Mouse (Mus musculus): ENCODE measurements around the gene 1810049J17Rik.
A peak's percentile ranks its signal among the peaks of the same experiment; 100 is the strongest.

1810049J17Rik gene

DNA sequence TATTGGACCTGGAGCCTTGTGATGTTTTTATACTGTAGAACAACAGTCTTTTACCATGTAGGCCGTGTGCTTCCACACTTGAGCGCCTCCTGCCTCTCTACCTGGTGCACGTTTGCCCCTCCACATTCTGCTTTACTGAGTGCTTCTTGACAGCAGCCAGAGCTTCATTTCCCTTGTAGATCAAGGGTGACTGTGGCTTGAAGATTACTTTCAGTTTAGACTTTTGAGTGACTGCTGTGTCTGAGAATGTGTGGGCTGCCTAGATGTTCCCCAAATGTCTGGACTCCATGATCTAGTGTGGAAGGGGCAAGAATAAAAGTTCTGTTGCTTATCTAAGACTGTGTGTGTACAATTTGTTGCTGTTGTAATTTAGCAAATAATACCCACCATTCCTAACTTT lies 27.3 kb upstream of the 1810049J17Rik start:
- DNase-seq (ENCODE audit: low spot score in 2 of 2), result no peak

DNA sequence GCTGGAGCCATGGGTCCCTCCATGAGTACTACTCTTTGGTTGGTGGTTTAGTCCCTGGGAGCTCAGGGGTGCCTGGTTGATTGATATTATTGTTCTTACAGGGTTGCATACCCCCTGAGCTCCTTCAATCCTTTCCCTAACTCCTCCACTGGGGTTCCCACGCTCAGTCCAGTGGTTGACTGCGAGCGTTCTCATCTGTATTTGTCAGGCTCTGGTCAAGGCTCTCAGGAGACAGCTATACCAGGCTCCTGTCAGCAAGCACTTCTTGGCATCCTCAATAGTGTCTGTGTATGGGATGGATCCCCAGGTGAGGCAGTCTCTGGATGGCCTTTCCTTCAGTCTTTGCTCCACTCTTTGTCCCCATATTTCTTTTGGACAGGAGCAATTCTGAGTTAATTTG lies 25.2 kb upstream of the 1810049J17Rik start:
- DNase-seq (ENCODE audit: low spot score in 2 of 2), result no peak

DNA sequence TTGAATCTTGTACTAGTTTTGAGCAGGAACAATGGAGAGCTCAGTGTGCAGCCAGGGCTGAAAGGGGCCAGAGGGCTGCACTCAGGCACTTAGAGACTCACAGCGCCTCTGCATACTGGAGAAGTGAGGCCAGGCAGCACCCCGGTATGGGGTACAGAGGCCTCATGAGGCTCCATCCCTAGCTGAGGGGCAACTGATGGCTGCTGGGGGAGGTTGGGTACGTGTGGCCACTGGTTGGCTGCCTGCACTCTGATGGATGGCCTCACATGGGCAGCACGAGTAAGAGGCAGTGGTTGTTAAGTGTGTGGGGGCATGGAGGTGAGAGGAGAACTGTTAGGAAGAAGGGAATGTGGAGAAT lies 19.7 kb upstream of the 1810049J17Rik start:
- DNase-seq (ENCODE audit: low spot score in 2 of 2), result no peak

DNA sequence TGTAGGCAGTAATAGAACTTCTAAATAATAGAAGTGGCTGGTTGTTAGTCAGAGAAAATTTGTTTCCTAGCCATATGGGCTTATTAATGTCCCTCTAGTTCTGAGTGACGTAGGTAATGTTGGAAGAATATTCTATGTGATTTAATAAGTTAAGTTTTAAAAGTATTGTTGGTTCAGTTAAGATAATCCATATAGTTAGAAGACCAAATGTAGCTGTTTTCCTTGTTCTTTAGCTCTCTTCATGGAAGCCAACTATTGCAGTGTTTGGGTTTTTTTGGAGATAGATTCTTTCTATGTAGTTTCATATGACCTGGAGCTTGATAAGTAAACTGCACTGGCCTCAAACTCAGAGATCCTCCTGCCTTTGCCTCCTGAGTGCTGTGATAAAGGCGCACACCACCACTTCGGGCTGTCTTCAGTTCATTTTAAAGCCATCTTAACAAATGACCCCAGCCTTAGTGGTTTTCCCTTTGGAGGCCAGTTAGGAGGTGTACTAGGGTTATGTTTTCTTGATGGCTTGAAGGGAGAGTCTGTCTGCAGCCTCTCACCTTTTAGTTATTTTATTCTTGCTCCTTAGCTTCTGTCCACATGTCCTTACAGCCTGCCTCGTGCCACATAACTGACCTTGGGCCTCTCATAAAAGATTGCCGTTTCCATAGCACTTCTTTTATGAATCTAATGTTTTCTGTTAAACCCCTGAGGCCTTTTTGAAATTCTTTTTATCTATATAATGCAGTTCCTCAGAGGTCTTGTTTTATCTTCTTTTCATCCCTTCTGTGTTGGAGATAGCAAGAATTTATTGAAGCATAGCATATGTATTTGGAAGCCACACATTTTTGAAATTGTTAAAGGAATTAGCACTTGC lies 19.1 kb upstream of the 1810049J17Rik start:
- no peak for DNase-seq (ENCODE audit: low spot score in 2 of 2)

DNA sequence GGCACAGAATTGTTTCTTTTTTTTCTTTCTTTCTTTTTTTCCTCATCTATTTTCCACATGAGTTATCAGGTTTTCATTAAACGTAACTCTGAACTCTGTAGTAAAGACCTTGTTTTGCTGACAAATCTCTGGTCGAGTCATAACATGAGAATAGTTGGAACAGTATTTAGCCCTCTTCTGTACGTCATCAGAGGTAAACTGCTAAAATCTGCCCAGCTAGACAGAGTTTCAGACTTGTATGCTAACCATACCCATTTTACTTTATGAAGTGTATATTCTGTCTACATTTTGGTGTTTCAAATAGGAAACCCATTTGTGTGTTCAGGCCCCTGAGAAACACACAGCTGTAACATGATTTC lies 16.1 kb upstream of the 1810049J17Rik start:
- DNase-seq (ENCODE audit: low spot score in 2 of 2), result no peak

DNA sequence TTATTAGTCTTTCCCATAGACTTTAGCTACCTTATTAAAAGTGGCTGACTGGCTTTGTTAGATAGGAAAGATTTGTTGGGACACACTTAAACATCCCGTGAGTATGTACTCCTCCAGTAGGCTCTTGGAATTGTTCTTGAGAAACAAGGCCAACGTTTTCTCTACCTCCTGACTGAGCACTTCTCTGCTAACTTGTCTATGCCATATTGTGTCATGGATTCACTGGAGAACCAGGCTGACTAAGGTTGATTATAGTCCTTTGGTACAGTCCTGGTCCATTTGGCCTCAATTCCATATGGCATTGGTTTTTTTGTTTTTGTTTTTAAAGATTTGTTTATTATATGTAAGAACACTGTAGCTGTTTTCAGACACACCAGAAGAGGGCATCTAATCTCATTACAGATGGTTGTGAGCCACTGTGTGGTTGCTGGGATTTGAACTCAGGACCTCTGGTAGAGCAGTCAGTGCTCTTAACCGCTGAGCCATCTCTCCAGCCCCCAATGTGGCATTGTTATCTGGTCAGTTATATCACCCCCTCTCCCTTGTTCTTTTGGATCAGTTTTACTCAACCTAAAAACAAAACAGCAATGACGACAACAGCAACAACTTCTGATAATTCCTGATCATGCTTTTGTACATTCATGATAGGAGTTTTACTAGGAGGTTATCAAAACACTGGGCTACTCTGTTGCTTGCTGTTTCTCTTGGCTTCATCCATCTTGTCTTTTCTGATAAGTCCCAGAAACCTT lies 15.5 kb upstream of the 1810049J17Rik start:
- DNase-seq (ENCODE audit: low spot score in 2 of 2), result no peak

DNA sequence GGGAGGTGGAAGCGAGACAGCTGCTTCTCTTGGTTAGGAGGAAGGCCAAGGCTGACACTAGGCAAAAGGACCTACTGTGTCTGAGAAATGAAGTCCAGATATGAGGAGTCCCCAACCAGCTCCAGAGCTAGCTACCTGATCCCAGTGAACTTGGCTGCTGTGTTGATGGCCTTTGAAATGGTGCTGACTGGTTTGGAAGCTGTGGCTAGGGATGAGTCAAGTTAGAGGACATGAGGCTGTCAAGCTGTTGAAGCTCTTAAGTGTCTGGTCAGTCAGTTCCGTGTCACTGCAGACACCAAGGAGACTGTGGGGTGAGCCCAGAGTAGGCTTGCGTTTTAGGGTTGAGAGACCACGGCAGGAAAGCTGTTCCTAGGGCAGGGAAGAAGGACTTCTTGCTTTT lies 12.7 kb upstream of the 1810049J17Rik start:
- DNase-seq (ENCODE audit: low spot score in 2 of 2), result no peak

DNA sequence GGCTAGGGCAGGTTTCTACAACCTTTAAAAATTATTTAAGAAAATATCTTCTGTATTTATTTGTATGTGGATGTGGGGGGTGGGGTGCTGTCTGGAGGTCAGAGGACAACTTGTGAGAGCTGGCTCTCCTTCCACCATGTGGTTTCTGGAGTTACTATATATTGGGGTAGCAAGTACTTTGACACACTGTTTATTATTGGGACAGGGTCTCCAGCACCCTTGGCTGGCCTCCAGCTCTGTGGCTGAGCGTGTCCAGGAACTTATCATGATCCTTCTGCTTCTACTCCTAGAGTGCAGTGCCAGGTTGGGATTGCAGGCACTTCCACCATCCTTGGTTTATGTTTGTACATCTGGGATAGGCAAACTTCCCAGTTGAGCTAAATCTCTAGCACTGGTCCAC lies 9.6 kb upstream of the 1810049J17Rik start:
- DNase-seq (ENCODE audit: low spot score in 2 of 2), result no peak

DNA sequence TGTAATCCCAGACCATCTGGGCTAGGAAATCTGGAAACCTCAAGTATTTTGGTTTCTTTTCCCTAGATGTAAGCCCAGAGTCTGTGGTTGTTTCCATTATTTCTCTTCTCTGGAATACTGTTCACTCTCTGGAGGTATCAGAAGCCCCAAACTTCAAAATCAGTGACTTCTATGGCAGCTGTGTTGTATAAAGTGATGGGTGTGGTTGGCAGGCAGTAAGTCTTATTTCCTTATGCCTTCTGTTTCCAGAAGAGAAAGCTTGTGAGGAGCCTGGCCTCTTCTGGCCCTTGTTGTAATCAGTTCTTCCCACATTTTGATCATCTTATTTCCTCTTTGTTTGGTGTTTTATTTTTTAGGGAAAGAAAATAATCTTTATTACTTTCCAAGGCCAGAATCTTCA lies 9.2 kb upstream of the 1810049J17Rik start:
- DNase-seq (ENCODE audit: low spot score in 2 of 2), result no peak

DNA sequence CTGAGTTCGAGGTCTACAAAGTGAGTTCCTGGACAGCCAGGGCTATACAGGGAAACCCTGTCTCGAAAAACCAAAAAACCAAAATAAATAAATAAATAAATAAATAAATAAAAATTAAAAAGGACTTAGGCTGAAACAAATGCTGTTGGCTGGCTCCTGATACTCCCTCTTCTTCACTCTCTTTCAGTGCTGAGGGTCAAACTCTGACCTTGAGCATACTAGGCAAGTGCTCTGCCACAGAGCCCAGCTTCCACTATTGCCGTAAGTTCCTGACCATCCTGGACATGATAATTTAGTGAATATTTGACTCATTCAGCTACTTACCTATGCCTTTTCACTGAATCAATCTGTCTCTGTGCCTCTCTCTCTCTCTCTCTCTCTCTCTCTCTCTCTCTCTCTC lies 8.7 kb upstream of the 1810049J17Rik start:
- no peak for DNase-seq (ENCODE audit: low spot score in 2 of 2)

DNA sequence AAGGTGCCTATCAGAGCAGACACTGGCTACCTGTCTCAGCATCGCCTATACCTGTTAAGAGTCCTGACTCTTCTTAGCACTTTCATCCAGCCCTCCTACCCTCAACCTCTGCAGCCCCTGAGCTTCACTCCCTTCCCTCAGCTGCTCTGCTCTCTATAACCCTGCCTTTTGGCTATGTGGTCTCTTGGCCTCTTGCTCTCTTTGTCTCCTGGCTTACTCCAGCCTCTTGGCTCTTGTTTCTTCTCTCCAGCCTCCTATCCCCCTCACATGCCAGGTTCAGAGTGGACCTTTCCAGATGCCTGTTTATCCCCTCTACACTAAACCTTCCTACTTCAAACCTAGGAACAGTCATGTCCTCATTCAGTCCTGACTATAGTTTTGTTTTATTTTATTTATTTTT lies 2.6 kb upstream of the 1810049J17Rik start:
- no peak for DNase-seq (ENCODE audit: low spot score in 2 of 2)

DNA sequence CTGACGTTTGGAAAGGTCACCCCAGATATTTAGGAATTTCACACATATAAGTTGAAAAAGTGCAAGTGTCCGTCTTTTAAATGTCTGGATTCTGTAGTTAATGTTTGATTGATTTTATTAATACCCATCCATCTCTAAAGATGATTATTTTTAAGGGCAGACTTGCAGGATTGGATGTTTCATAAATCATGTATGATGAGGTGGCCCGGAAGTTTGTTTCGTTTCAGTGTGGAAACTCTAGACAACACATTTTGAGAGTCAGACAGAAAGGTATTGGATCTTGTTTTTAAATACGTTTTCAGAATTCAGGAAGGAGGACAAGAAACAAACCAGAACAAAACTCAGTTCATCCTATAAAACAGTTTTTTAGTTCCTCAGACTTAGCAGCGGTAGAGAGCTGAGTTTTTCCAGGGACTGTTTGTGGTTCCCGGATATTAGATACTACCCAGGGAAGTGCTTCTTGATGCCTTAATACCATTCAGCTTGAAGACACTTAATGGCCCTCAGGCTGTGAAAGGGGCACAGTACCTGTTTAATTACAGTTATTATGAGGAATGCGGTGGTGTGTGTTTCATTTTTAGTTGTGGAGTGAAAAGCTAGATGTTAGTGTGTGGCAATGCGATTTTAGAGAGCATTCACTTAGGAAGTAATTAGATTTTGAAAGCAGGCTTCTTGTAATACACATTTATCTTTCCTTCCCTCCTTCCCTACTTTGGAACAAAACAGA lies 1.1 kb upstream of the 1810049J17Rik start:
- no peak for DNase-seq (ENCODE audit: low spot score in 2 of 2)

DNA sequence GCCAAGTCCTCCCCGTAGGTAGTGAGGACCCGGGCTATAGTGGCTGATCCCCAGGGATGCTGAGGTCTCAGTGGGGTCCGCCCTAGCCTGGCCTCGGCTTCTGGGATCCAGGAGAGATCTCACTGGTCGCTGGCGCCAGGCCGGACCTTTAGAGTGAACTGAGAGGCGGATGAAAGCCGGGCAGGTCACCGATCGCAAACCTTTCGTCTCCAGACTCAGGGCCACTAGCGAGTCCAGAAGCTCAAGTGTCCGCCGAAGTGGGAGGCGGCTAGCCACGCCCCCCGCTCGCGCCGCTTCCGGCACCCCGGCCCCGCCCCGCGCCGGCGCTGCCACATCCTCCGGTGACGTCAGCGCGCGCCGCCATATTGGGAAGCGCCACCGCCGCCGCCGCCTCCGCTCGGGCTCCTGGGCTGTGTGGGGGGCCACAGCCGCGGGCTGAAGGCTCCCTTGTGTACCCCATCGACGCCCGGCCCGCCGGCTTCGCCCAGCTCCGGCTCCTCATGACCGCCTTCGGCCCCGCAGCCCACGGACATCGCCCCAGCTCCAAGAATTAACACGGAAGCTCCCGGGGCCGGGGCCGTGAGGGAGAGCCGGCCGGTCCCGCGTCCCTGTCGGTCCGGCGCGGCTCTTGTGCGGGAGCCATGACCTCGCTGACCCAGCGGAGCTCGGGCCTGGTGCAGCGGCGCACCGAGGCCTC lies 460 bp downstream of the 1810049J17Rik start, which contains the start of gene Golph3:
Golph3 (plus strand) TSS at position 360 of the 697 bp plus-strand sequence.
- peak; percentile 90 to 95 for DNase-seq (ENCODE audit: low spot score in 2 of 2)

DNA sequence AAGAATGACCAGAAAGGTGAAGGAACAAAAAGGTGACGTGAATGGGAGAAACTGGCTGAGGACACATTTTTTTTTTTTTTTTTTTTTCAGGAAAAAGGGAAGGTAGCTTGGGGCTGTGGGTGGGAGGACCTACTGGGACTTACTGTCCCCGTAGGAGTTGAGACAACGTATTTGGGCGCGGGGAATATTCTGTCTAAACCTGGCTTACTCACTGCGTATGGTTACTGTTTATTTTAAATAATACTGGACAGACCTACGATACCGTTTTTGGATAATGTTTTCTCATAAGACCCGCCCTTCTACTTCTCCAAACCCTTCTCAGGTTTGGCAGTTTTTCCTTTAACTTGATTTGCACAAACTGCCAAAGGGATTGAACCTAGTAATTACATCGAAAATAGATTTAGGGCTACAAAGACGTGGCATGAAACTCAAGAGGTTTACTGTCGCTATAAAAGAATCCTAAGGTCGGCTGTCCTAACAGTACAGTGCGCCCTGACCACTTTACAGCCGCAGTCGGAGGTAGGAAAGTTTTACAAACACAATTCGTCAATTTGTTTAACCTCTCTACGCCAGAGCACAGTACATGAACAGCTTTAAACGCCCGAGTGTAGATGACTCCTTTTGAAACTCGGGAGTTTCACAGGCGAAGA lies 1.1 kb downstream of the 1810049J17Rik start:
- DNase-seq (ENCODE audit: low spot score in 2 of 2), result no peak

DNA sequence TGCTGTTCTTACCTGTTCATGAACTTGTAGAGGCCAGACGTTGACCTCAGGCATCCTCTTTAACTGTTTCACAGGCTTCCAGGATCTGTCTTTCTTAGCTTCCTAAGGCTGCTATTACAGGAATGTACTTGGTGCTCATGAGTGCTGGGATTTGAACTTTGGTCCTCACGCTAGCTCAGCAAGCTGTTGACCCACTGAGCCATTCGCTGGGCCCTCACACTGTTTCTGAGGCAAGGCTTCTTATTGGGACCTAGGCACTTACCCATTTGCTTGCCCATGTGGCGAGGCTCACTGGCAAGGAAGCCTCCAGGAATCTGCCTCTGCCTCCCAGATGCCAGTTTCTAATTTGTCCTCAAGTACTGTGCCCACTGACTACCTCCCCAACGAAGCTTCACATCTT lies 1.8 kb downstream of the 1810049J17Rik start:
- DNase-seq (ENCODE audit: low spot score in 2 of 2), result no peak

DNA sequence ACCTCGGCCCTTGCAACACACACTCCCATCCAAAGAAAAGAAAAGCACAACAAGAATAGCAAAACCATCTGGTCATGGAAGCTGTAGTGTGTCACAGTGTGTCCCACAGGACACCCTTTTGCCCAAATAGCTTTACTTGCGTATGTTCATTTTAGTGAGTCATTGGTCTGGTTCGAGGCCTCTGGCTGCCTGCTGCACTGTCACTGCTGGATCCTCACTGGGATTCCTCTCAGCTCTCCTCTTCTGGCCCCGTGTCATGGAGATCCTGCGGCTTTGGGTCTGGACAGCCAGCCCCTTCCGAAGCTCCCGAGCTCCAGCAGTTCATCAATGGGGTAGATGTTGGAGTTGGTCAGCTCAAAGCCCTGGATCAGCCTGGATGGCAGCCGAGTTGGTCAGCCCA lies 3.2 kb downstream of the 1810049J17Rik start:
- DNase-seq (ENCODE audit: low spot score in 2 of 2), result no peak

DNA sequence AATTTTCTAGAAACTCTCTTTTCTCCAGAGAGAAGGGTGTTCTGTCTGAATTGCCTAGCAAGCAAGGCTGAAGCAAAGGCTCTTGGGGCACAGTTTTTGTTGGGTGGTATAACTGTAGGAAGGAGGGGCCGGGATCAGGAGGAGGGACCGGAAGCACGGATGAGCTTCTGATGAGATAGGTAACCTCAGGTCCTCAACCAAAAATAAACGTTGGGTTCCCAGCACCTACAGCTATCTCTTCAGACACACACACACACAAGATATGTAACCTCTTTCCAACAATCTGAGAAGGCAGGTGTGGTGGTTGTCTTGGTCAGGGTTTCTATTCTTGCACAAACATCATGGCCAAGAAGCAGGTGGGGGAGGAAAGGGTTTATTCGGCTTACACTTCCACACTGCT lies 4.4 kb downstream of the 1810049J17Rik start:
- DNase-seq (ENCODE audit: low spot score in 2 of 2), result no peak

DNA sequence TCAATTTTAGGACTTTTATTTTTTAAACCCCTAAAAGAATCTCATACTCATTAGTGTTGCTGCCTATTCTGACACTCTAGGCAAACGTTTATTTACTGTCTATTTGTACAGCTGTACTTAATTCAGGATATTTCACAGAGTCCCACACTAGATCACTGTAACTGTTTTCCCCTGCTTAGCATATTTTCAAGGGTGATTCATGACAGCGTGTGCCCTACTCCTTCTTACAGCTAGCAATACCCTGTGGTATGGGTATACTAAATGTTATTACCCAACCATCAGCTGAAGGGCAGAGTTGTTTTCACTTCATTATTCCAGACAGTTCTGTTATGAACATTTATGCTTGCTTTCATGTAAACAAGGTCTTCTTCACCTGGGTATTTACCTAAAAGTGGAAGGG lies 5.7 kb downstream of the 1810049J17Rik start:
- DNase-seq (ENCODE audit: low spot score in 2 of 2), result no peak

DNA sequence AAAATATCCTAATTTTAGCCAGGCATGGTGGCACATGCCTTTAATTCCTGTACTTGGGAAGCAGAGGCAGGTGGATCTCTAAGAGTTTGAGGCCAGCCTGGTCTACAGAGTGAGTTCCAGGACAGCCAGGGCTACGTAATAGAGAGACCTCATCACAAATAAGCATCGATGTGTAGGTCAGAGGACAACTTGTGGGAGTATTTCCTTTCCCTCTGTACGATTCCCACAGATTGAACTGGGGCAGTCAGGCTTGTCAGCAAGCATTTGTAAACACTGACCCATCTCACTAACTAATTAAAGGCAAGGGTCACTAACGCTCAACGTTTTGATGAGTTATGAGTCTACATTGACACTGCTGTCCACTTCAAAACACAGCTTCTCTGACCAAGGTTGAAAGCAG lies 7.1 kb downstream of the 1810049J17Rik start:
- no peak for DNase-seq (ENCODE audit: low spot score in 2 of 2)

DNA sequence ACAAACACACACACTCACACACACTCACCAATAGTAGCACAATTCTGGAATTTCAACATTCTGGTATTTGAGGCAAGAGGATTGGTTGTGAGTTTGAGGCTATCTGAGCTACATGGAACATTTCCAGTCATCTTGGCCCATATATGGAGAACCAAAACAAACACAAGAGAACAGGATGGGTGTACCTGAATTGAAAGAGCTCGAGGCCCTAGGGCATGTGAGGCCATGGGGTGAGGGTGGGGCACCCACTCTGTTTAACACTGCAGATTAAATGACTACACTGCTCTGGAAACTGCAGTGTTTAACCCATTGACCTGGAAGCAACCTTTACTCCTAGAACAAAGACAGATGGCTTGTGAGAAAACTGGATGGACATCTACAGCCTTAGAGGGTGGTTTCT lies 8.4 kb downstream of the 1810049J17Rik start:
- DNase-seq (ENCODE audit: low spot score in 2 of 2), result no peak

DNA sequence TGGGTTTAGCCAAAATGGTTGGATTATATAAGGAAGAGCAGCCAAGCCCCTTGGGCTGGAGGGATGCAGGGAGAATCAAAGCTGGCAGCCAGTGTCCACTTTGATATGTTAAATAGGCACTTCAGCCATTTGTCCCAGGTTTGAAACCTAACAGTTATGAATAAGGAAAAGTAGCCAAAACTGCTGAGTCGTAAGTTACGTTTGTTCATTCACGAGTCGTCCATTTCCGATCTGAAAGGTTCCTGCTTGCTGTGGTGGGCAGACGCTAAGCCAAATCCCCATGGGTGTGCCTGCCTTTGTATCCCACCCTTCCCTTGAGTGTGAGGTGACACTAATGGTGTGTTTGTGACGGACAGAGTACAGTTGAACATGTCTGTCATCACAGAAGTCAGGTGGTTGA lies 10.2 kb downstream of the 1810049J17Rik start:
- no peak for DNase-seq (ENCODE audit: low spot score in 2 of 2)
